Mouse (Mus musculus) neural tube, embryonic 15.5 days (tissue): ENCODE data around the gene Taar2. TPM values are rescaled to one million over a fixed set of nuclear protein-coding genes. Genes with fewer than 3 reads are reported as not detected.
A peak's percentile ranks its signal among the peaks of the same experiment; 100 is the strongest.

Experiments
- ATAC-seq: fragments of 200-750 bp; cut with Nextera tagmentation; 2 replicates; pipeline ENCODE4 v1.8.0; 2017; ENCODE audit warnings: mild to moderate bottlenecking, moderate TSS enrichment, moderate library complexity; ENCODE audit not compliant: low FRiP score
- H3K27ac ChIP-seq: fragments of 300-500 bp; sonication (generic); replicated peaks from 2 replicates; pipeline ENCODE4 v1.5.1; 2015; ENCODE audit warnings: mild to moderate bottlenecking, inconsistent platforms
- H3K27me3 ChIP-seq: fragments of 300-500 bp; sonication (generic); replicated peaks from 2 replicates; pipeline ENCODE4 v1.6.1; 2015; ENCODE audit warnings: inconsistent platforms
- H3K36me3 ChIP-seq: fragments of 300-500 bp; sonication (generic); 2 replicates; pipeline ENCODE4 v1.6.1; 2015; ENCODE audit warnings: inconsistent platforms
- H3K4me1 ChIP-seq: fragments of 300-500 bp; sonication (generic); 2 replicates; pipeline ENCODE4 v1.6.1; 2015; ENCODE audit warnings: inconsistent platforms
- H3K4me2 ChIP-seq: fragments of 300-500 bp; sonication (generic); 2 replicates; pipeline ENCODE4 v1.6.1; 2015; ENCODE audit warnings: inconsistent platforms, mild to moderate bottlenecking, moderate library complexity
- H3K4me3 ChIP-seq: fragments of 300-500 bp; sonication (generic); replicated peaks from 2 replicates; pipeline ENCODE4 v1.5.1; 2015; ENCODE audit warnings: mild to moderate bottlenecking, inconsistent platforms
- H3K9ac ChIP-seq: fragments of 300-500 bp; sonication (generic); replicated peaks from 2 replicates; pipeline ENCODE4 v1.6.1; 2015; ENCODE audit warnings: mild to moderate bottlenecking, inconsistent platforms
- H3K9me3 ChIP-seq: fragments of 300-500 bp; sonication (generic); replicated peaks from 2 replicates; pipeline ENCODE4 v1.6.1; 2016; ENCODE audit warnings: inconsistent platforms
- WGBS: fragments of 180-500 bp; shearing (Covaris S2); methylation state at CpG from one replicate; pipeline ENCODE4 v1.1.7; 2015; ENCODE audit warnings: mixed read lengths; 5-methylcytosine and 5-hydroxymethylcytosine counted together
- polyA plus RNA-seq: library from polyadenylated mRNA; unstranded; fragments of >200 nt; fragmentation: Nextera tagmentation; extraction: Ambion mirVana; gene quantifications from 2 replicates; pipeline ENCODE4 v1.2.1, GENCODE M21; 2015

The Taar2 gene
- polyA plus RNA-seq, 1 experiment from 2014 or later: not detected

DNA sequence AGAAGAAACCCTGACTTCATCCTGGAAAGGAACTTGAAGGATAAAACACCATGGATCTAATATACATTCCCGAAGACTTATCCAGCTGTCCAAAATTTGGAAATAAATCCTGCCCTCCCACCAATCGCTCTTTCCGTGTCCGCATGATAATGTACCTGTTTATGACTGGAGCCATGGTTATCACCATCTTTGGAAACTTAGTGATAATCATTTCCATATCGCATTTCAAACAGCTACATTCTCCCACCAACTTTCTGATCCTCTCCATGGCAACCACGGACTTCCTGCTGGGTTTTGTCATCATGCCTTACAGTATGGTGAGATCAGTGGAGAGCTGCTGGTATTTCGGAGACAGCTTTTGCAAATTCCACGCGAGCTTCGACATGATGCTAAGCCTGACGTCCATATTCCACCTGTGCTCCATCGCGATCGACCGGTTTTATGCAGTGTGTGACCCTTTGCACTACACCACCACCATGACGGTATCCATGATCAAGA is 11.2 kb downstream of the Taar2 start, which contains the start of gene Taar3:
Gene Taar3 (plus strand): TSS at position 51 of the 498 bp plus-strand sequence.
- no peaks in the 10 kb centered on the region for H3K4me1 ChIP-seq
- 86% methylated on average over 16 of the region's 16 CpGs for WGBS
- no peak within 1 kb of the TSS for H3K27ac ChIP-seq
- H3K9ac ChIP-seq: no peak within 1 kb of the TSS
- no peaks in the 10 kb centered on the region for H3K9me3 ChIP-seq
- no peak within 1 kb of the TSS for H3K4me3 ChIP-seq
- ATAC-seq: no peak
- H3K27me3 ChIP-seq: no peaks in the 10 kb centered on the region
- H3K4me2 ChIP-seq: no peak within 1 kb of the TSS
- no peaks in the 10 kb centered on the region for H3K36me3 ChIP-seq

DNA sequence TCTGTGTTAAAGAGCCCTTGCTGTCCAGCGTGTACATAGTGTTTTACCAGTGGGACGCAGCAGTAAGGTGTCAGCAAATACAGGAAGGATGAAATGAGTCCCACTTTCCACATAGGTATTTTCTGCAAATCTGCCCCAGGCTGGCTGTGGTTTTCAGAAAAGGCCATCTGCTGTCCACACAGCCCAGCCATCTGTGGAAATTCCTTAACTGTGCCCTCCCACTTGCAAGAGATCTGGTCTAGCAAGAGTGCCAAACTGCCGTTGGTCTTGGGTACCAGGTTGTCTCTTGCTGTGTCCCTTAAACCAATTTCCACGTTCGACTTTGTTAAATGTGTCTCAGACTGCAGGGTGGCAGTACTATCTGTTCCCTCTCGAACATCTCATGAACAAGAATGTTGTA is 13.3 kb downstream of the Taar2 start:
- H3K4me3 ChIP-seq: no peak overlapping the region
- H3K4me1 ChIP-seq: no peaks in the 10 kb centered on the region
- H3K27me3 ChIP-seq: no peaks in the 10 kb centered on the region
- ATAC-seq: no peak
- no peak overlapping the region for H3K9ac ChIP-seq
- no peaks in the 10 kb centered on the region for H3K36me3 ChIP-seq
- no peak overlapping the region for H3K27ac ChIP-seq
- 85% methylated on average over 6 of the region's 6 CpGs for WGBS
- H3K9me3 ChIP-seq: no peaks in the 10 kb centered on the region
- H3K4me2 ChIP-seq: no peak overlapping the region

DNA sequence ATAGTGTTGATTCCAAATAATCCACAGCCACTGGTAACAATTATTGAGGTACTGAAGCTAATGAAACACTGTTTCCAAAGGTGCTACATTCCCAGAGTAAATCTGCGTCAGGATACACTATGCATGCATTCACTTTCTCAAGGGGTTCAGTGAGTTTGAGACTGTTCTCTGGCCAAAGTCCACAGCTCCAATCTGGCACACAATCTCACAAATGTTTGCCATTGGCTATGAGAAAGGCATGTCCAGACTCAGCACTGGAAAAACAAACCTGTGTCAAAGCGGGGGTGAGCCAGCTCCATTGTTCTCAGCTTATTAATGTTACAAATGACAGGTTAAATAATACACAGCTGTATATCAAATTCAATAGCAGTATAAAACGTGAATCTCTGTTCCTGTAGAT is 20.7 kb downstream of the Taar2 start:
- H3K4me2 ChIP-seq: no peak overlapping the region
- no peak for ATAC-seq
- no peaks in the 10 kb centered on the region for H3K27me3 ChIP-seq
- no peak overlapping the region for H3K9ac ChIP-seq
- no peak overlapping the region for H3K27ac ChIP-seq
- WGBS: 76% methylated on average over 3 of the region's 3 CpGs
- H3K4me1 ChIP-seq: no peaks in the 10 kb centered on the region
- no peaks in the 10 kb centered on the region for H3K9me3 ChIP-seq
- no peak overlapping the region for H3K4me3 ChIP-seq
- H3K36me3 ChIP-seq: no peaks in the 10 kb centered on the region

DNA sequence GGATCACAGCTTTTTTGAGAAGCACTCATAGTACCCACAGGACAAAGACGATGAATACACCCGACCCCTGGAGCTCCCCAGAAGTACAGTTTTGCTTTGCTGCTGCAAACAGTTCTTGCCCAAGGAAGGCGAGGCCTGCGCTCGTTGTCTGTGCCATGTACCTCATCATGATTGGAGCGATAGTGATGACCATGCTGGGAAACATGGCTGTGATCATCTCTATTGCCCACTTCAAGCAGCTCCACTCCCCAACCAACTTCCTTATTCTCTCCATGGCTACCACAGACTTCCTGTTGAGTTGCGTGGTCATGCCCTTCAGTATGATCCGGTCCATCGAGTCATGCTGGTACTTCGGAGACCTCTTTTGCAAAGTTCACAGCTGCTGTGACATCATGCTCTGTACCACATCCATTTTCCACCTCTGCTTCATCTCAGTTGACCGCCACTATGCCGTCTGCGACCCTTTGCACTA is 22.1 kb downstream of the Taar2 start, which contains the start of gene Taar4:
Gene Taar4 (plus strand): TSS at position 51 of the 472 bp plus-strand sequence.
- no peaks in the 10 kb centered on the region for H3K4me1 ChIP-seq
- H3K9ac ChIP-seq: no peak within 1 kb of the TSS
- no peaks in the 10 kb centered on the region for H3K36me3 ChIP-seq
- H3K27ac ChIP-seq: no peak within 1 kb of the TSS
- H3K4me2 ChIP-seq: no peak within 1 kb of the TSS
- H3K9me3 ChIP-seq: no peaks in the 10 kb centered on the region
- H3K4me3 ChIP-seq: no peak within 1 kb of the TSS
- H3K27me3 ChIP-seq: no peaks in the 10 kb centered on the region
- ATAC-seq: no peak
- WGBS: 92% methylated on average over 13 of the region's 13 CpGs

DNA sequence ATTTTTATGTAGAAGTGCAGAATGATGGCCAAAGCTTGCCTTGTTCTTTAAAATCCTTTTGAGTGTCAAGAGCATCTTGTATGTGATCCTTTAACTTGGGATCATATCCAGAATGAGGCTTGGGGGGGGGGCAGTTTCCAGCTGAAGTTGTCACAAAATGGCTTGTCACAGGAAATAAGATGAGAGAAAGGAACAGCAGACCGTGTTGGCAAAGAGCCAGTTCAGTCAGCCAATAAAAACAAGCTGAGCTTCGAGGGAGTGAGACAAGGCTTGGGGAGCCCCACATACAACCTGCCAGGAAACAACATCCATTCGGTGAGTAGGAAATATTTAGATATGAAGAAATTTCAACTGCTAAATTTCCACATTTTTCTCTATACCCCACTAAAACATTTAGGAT is 25.1 kb downstream of the Taar2 start:
- ATAC-seq: no peak
- Histone ChIP-seq H3K9ac (no peak overlapping the region), H3K4me1 (no peaks in the 10 kb centered on the region), H3K4me3 (no peak overlapping the region), H3K36me3 (no peaks in the 10 kb centered on the region), H3K27ac (no peak overlapping the region), H3K4me2 (no peak overlapping the region), H3K9me3 (no peaks in the 10 kb centered on the region), H3K27me3 (no peaks in the 10 kb centered on the region)
- 55% methylated on average over 3 of the region's 3 CpGs for WGBS

DNA sequence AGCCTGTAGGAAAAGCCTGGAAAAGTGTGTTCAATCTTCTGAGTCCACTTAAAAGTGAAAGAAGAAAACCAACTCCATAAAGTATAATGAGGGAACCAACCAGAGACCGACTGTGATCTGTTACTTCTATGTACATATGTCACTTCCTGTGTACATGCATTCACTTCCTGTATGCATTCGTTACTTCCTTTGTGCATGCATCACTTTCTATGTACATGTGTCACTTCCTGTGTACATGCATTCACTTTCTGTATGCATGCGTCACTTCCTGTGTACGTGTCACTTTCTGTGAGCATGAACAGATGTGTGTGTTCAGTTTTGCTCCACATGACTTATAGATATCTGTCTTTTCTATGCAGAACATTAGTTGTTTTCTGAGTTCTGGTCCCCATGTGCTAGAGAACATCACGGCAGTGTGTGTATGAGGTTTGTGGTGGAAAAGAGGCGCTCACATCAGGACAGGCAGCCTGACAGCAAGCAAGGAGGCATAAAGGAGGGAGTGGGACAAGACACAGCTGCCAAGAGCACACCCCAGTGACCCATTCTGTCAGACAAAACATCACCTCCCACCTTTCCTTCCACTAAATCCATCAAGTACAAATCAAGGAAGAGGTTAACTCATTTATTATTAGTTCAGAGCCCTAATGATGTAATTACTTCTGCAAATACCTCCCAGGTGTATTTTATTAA is 26.7 kb downstream of the Taar2 start:
- Histone ChIP-seq H3K4me1 (no peaks in the 10 kb centered on the region), H3K27me3 (no peaks in the 10 kb centered on the region), H3K36me3 (no peaks in the 10 kb centered on the region), H3K9ac (no peak overlapping the region), H3K9me3 (no peaks in the 10 kb centered on the region), H3K4me2 (no peak overlapping the region), H3K4me3 (no peak overlapping the region), H3K27ac (no peak overlapping the region)
- WGBS: 92% methylated on average over 6 of the region's 6 CpGs
- ATAC-seq: no peak

DNA sequence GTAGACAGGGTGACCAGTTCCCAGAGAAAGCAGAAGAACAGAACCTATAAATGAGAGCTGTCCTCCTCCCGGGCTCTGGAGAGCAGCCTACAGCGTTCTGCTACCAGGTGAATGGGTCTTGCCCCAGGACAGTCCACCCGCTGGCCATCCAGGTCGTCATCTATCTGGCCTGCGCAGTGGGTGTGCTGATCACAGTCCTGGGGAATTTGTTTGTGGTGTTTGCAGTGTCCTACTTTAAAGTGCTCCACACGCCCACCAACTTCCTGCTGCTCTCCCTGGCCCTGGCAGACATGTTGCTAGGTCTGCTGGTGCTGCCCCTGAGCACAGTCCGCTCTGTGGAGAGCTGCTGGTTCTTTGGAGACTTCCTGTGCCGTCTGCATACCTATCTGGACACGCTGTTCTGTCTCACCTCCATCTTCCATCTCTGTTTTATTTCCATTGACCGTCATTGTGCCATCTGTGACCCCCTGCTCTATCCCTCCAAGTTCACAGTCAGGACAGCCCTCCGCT is 32.3 kb downstream of the Taar2 start, which contains the start of gene Taar5:
Gene Taar5 (plus strand): TSS at position 51 of the 510 bp plus-strand sequence.
- Histone ChIP-seq H3K4me3 (no peak within 1 kb of the TSS), H3K36me3 (no peaks in the 10 kb centered on the region), H3K9ac (no peak within 1 kb of the TSS), H3K4me2 (no peak within 1 kb of the TSS), H3K27ac (no peak within 1 kb of the TSS), H3K4me1 (no peaks in the 10 kb centered on the region), H3K27me3 (no peaks in the 10 kb centered on the region), H3K9me3 (no peaks in the 10 kb centered on the region)
- WGBS: 95% methylated on average over 11 of the region's 11 CpGs
- no peak for ATAC-seq

DNA sequence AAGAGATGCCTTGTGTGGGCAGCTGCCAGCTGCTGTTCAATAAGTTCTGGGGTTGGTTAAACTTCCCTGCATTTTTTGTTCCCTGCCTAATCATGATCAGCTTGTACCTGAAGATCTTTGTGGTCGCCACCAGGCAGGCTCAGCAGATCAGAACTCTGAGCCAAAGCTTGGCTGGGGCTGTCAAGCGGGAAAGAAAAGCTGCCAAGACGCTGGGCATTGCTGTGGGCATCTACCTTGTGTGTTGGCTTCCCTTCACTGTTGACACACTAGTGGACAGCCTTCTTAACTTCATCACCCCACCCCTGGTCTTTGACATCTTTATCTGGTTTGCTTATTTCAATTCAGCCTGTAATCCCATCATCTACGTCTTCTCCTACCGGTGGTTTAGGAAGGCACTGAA is 32.9 kb downstream of the Taar2 start:
- Histone ChIP-seq H3K4me2 (no peak overlapping the region), H3K27me3 (no peaks in the 10 kb centered on the region), H3K4me3 (no peak overlapping the region), H3K27ac (no peak overlapping the region), H3K36me3 (no peaks in the 10 kb centered on the region), H3K4me1 (no peaks in the 10 kb centered on the region), H3K9ac (no peak overlapping the region), H3K9me3 (no peaks in the 10 kb centered on the region)
- 89% methylated on average over 5 of the region's 5 CpGs for WGBS
- ATAC-seq: no peak

DNA sequence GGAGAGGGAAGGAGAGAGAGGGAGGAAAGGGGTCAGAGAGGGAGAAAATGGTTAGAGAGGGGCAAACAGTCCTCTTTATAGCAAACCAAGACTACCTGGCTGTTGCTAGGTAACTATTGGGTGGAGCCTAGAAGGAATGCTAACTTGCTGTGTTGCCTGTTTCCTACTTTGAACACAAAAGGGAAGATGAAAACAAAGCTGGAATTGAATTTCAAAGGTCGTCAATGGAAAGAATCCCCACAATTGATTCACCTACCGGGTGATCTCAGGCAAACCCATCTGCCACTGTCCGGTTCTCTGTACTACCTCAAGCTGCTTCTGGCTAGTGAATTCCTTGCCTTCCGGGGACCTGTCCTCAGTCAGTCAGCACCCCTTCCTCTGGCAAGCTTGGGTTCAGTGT is 39.6 kb downstream of the Taar2 start:
- Histone ChIP-seq H3K4me3 (no peak overlapping the region), H3K9me3 (no peaks in the 10 kb centered on the region), H3K9ac (no peak overlapping the region), H3K27ac (no peak overlapping the region), H3K4me1 (no peaks in the 10 kb centered on the region), H3K4me2 (no peak overlapping the region), H3K36me3 (no peaks in the 10 kb centered on the region), H3K27me3 (no peaks in the 10 kb centered on the region)
- 42% methylated on average over 4 of the region's 4 CpGs for WGBS
- ATAC-seq: no peak

DNA sequence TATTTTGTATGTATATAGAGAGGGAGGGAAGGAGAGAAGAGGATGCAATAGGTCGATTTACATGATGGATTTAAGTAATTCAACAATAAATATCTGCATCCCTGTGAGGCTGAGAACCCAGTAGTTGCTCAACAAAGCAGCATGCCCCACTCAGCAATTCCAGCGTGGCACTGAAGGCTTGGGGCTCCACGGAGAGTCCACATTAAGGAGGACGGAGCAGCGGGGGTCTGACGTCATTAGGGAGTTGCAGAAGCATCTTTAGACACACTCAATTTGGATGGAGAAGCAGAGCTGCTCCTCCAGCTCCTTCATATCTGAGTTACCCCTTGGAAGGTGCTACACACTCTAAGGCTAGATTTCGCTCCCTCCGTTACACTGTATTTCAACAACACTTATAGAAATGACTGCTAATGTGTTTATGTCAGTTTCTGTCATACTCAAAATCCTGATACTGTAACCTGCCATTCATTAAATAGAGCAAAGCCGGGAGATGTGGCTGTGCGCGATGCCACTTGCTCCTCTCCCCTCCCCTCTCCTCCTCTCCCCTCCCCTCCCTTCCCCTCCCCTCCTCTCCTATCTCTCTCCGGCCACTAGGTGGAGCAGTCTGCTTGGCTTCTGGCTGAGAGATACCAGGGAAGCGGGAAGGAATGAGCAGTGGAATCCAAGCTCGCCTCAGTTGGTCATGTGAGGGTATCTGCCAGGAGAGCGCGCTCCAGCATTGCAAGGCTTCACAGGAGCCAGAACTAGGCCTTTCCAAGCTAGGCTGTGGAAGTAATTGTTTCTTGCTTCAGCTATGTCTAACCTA is 40.7 kb downstream of the Taar2 start:
- H3K27ac ChIP-seq: no peak overlapping the region
- 41% methylated on average over 16 of the region's 16 CpGs for whole genome bisulfite sequencing
- peak; percentile 82 for ATAC-seq
- no peak overlapping the region for H3K4me3 ChIP-seq
- no peak overlapping the region for H3K9ac ChIP-seq
- H3K36me3 ChIP-seq: no peaks in the 10 kb centered on the region
- H3K4me2 ChIP-seq: no peak overlapping the region
- H3K4me1 ChIP-seq: no peaks in the 10 kb centered on the region
- no peaks in the 10 kb centered on the region for H3K9me3 ChIP-seq
- H3K27me3 ChIP-seq: no peaks in the 10 kb centered on the region

DNA sequence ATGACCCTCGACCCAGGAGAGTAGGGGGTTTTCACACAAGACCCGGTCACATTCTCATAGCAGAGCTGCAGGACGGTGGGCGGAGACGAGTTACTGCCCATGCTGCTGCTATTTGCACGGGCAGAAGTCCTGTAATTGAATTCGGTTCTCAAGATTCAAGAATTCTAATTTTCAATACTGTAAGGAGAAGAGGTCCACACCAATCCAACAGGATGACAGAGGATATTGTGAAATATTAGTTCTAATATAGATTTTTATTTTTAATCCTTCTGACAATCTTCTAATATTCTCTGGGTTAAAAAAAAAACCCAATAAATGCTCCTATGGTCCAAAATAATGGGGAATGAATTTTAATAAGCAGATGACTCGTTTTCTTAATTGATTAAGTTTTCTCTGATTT is 47.2 kb downstream of the Taar2 start, which contains the start of gene Taar6:
Gene Taar6 (minus strand): TSS at position 101 of the 400 bp plus-strand sequence.
- no peak for ATAC-seq
- no peaks in the 10 kb centered on the region for H3K27me3 ChIP-seq
- H3K9ac ChIP-seq: no peak within 1 kb of the TSS
- H3K36me3 ChIP-seq: no peaks in the 10 kb centered on the region
- H3K4me1 ChIP-seq: no peaks in the 10 kb centered on the region
- H3K4me3 ChIP-seq: no peak within 1 kb of the TSS
- 79% methylated on average over 8 of the region's 8 CpGs for WGBS
- H3K4me2 ChIP-seq: no peak within 1 kb of the TSS
- no peak within 1 kb of the TSS for H3K27ac ChIP-seq
- H3K9me3 ChIP-seq: no peaks in the 10 kb centered on the region
